Mouse (Mus musculus) midbrain, embryonic 16.5 days (tissue): ENCODE data around the gene Mlx. TPM values are rescaled to one million over a fixed set of nuclear protein-coding genes. Genes with fewer than 3 reads are reported as not detected.

ENCODE experiments used
- ATAC-seq: fragments of 200-750 bp; cut with Nextera tagmentation; 2 replicates; pipeline ENCODE4 v1.8.0; 2017; ENCODE audit warnings: moderate TSS enrichment
- H3K27ac ChIP-seq: fragments of 300-500 bp; sonication (generic); 2 replicates; pipeline ENCODE4 v1.5.1; 2014; ENCODE audit warnings: mild to moderate bottlenecking, low read length, mixed read lengths
- H3K27me3 ChIP-seq: fragments of 300-500 bp; sonication (generic); 2 replicates; pipeline ENCODE4 v1.6.1; 2014; ENCODE audit warnings: low read depth, low read length, mixed read lengths; ENCODE audit not compliant: control insufficient read depth, insufficient read depth
- H3K36me3 ChIP-seq: fragments of 300-500 bp; sonication (generic); 2 replicates; pipeline ENCODE4 v1.6.1; 2014; ENCODE audit warnings: mild to moderate bottlenecking, low read length, moderate library complexity, mixed read lengths; ENCODE audit not compliant: control insufficient read depth, insufficient read depth
- H3K4me1 ChIP-seq: fragments of 300-500 bp; sonication (generic); 2 replicates; pipeline ENCODE4 v1.6.1; 2014; ENCODE audit warnings: mild to moderate bottlenecking, low read length, mixed read lengths; ENCODE audit not compliant: control insufficient read depth, insufficient read depth
- H3K4me2 ChIP-seq: fragments of 300-500 bp; sonication (generic); 2 replicates; pipeline ENCODE4 v1.6.1; 2014; ENCODE audit warnings: mild to moderate bottlenecking, low read length, mixed read lengths
- H3K4me3 ChIP-seq: fragments of 300-500 bp; sonication (generic); 2 replicates; pipeline ENCODE4 v1.5.1; 2014; ENCODE audit warnings: low read depth, mild to moderate bottlenecking, low read length, moderate library complexity, mixed read lengths
- H3K9ac ChIP-seq: fragments of 300-500 bp; sonication (generic); 2 replicates; pipeline ENCODE4 v1.6.1; 2014; ENCODE audit warnings: low read depth, low read length, mixed read lengths
- H3K9me3 ChIP-seq: fragments of 300-500 bp; sonication (generic); replicated peaks from 2 replicates; pipeline ENCODE4 v1.6.1; 2014; ENCODE audit warnings: mild to moderate bottlenecking, low read length, mixed read lengths; ENCODE audit not compliant: control insufficient read depth, poor library complexity, severe bottlenecking
- WGBS: fragments of 180-500 bp; shearing (Covaris S2); extraction: QIAGEN DNeasy Blood & Tissue Kit; methylation state at CpG from one replicate; pipeline ENCODE4 v1.1.7; 2014; 5-methylcytosine and 5-hydroxymethylcytosine counted together
- polyA plus RNA-seq: library from polyadenylated mRNA; unstranded; fragments of >200 nt; fragmentation: Nextera tagmentation; extraction: Ambion mirVana; gene quantifications from 2 replicates; pipeline ENCODE4 v1.2.1, GENCODE M21; 2015

Gene Mlx
- polyA plus RNA-seq, 1 experiment from 2014 or later: 96.5 TPM

DNA sequence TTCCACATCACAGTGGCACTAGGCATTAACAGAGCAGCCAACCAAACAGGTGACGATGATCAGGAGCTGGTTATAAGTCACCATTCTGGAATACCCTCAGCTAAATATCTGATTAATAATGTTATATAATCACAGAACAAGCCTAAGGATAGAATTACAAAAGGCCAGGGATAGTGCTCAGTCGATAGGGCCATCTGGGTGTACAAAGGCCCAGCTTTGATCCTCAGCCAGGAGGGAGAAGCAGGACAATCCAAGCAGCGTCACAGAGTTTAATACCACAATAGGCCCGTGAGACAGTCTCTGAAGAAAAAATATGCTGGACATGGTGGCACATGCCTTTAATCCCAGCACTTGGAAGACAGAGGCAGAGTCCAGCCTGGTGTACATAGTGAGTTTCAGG, 22.3 kb downstream of the Mlx start:
- Histone ChIP-seq H3K4me1 (no peaks in the 10 kb centered on the region), H3K9ac (no peak overlapping the region), H3K4me3 (no peak overlapping the region), H3K27ac (no peak overlapping the region), H3K4me2 (no peak overlapping the region), H3K36me3 (no peaks in the 10 kb centered on the region), H3K27me3 (no peaks in the 10 kb centered on the region), H3K9me3 (no peaks in the 10 kb centered on the region)
- 51% methylated on average over 4 of the region's 4 CpGs for WGBS
- no peak for ATAC-seq

DNA sequence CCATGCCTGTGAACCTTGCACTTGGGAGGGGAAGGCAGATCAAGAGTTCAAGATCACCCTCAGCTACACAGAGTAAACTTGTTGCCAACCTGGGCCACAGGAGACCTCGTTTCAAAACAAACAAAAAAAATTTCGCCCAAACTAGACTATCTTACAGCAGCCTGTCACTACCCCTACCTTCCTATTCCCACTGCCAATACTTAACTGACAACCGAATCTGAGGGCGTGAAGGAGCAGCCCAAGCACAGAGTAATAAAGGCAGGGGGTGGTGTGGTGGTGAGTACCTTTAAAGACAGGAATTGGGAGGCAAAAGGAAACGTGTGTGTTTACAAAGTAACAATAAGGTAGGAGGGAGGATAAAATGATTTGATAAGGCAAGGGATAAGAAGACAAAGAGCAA, 23.6 kb downstream of the Mlx start:
- ATAC-seq: no peak
- 68% methylated on average over 5 of the region's 5 CpGs for WGBS
- H3K36me3 ChIP-seq: no peaks in the 10 kb centered on the region
- no peak overlapping the region for H3K27ac ChIP-seq
- peaks cover 6% of the 10 kb centered on the region for H3K4me1 ChIP-seq
- H3K4me3 ChIP-seq: no peak overlapping the region
- H3K4me2 ChIP-seq: no peak overlapping the region
- H3K9ac ChIP-seq: no peak overlapping the region
- no peaks in the 10 kb centered on the region for H3K9me3 ChIP-seq
- no peaks in the 10 kb centered on the region for H3K27me3 ChIP-seq

DNA sequence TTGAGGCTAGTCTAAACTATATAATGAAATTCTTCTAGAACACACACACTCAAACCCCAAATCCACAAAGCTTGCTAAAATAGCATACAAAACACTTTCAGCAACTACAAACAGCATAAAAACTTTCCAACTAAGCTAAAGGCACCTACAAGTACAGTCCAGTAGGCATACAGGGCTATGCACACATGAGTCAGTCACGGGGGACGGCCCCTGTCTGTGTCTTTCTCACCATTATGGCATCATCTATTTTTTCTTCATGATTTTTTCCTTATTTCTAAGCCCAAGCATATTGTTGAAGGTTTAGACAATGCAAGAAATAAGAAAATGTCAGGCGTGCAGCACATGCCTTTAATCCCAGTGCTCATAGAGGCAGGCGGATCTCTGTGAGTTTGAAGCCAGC, 24.1 kb downstream of the Mlx start:
- Histone ChIP-seq H3K4me1 (peaks cover 10% of the 10 kb centered on the region), H3K4me3 (no peak overlapping the region), H3K4me2 (no peak overlapping the region), H3K36me3 (no peaks in the 10 kb centered on the region), H3K9me3 (no peaks in the 10 kb centered on the region), H3K27ac (no peak overlapping the region), H3K9ac (no peak overlapping the region), H3K27me3 (no peaks in the 10 kb centered on the region)
- no peak for ATAC-seq
- 88% methylated on average over 4 of the region's 4 CpGs for WGBS

DNA sequence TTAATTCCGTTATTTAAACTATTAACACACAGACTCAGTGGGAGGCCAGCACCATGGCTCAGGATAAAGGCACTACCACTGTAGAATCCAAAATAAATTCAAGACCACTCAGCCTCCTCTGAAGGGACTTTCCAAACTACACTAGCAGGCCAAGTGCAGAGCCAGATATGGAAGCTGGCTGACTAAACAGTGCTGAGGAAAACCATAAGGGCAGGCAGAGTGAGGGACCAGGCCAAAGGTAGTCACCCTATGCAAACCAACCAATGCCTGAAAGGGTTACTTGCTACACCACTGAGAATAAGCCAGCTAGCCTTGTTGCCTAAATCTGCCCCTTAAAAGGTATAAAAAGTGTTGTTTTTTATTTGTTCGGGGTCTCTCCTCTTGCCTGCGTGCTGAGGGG, 25.1 kb downstream of the Mlx start:
- Histone ChIP-seq H3K4me2 (no peak overlapping the region), H3K27me3 (no peaks in the 10 kb centered on the region), H3K4me3 (no peak overlapping the region), H3K4me1 (peaks cover 12% of the 10 kb centered on the region), H3K27ac (no peak overlapping the region), H3K9me3 (no peaks in the 10 kb centered on the region), H3K36me3 (no peaks in the 10 kb centered on the region), H3K9ac (no peak overlapping the region)
- WGBS: 90% methylated on average over 3 of the region's 3 CpGs
- ATAC-seq: no peak

DNA sequence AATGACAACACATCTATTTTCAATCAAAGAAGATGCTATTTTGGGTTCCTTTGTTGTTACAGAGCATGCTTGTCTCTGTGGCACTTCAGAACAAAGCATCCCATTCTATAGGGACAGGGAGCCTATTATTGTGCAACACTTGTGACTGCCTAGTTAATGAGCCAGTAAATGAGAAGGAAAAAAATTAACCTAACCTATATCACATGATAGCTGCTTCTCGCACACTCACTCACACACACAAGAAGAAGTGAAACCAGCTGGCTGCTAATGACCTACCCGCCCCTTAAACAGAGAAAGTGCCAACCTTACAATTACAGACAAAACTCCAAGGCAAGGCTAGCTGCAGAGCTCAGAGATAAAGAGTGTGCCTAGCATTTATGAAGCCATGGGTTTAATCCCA, 28.5 kb downstream of the Mlx start:
- no peak overlapping the region for H3K27ac ChIP-seq
- ATAC-seq: no peak
- no peak overlapping the region for H3K9ac ChIP-seq
- H3K27me3 ChIP-seq: no peaks in the 10 kb centered on the region
- no peaks in the 10 kb centered on the region for H3K9me3 ChIP-seq
- H3K4me3 ChIP-seq: no peak overlapping the region
- H3K4me2 ChIP-seq: no peak overlapping the region
- peaks cover 30% of the 10 kb centered on the region for H3K4me1 ChIP-seq
- 65% methylated on average over 2 of the region's 2 CpGs for WGBS
- H3K36me3 ChIP-seq: no peaks in the 10 kb centered on the region

DNA sequence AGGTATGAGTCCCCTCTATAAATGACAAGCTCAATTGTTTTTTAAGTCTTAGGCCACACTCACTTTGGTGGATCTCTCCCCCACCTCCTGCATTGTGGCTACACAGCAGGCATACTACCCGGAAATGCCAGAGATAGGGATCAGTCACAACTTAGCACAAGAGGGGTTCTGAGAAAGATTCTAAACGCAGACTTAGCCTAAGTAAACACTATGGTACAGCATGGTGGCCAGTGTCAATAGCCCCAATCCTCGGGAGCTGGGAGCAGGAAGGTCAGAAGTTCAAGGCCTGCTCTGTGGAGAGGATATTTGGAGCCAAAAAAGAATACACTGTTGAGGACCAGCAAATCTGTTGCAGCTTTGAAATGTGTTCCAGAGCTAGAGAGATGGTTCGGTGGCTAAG, 31.0 kb downstream of the Mlx start:
- no peaks in the 10 kb centered on the region for H3K27me3 ChIP-seq
- 51% methylated on average over 4 of the region's 4 CpGs for WGBS
- H3K9me3 ChIP-seq: no peaks in the 10 kb centered on the region
- H3K4me1 ChIP-seq: peaks cover 37% of the 10 kb centered on the region
- H3K36me3 ChIP-seq: peaks cover 4% of the 10 kb centered on the region; the same call in 1 of the 2 replicates
- ATAC-seq: no peak
- H3K27ac ChIP-seq: no peak overlapping the region
- H3K4me3 ChIP-seq: no peak overlapping the region
- peak overlapping the region; percentile 97 for H3K4me2 ChIP-seq
- H3K9ac ChIP-seq: peak overlapping the region; percentile 0; the same call in 1 of the 2 replicates

DNA sequence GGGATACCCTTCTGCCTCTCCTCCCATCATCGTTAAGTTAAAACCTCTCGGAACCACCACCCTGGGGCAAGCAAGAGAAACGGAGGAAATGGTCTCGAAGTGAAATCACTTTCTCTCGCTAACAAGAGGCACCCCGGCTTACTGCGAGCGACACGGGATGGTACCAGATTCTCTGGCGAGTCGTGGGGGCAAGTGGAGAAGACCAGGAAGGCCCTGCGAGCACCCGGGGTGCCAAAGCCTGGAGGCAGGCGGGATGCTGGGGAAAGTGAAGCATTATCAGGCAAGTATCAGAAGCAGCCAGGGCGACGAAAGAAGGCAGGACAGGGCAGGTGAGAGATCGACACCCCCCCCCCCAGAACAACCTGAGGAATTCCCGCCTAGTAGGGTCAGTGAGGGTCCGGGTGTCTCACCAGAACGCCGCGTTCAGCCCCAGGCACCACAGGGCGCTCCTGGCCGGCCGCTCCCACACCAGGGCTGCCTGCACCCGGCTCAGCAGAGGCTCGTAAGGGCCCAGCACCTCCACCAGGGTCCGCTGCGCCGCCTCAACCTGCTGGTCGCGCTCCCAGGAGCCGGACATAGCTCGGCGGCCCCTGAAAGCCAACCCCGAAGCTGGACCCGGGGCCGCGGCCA, 32.2 kb downstream of the Mlx start:
- peak; percentile 86 for ATAC-seq
- peaks cover 13% of the 10 kb centered on the region; the same call in 1 of the 2 replicates for H3K36me3 ChIP-seq
- WGBS: under 1% methylated on average over 39 of the region's 39 CpGs
- H3K4me2 ChIP-seq: peak overlapping the region; percentile 97
- H3K27ac ChIP-seq: peak overlapping the region; percentile 91
- H3K9me3 ChIP-seq: no peaks in the 10 kb centered on the region
- H3K27me3 ChIP-seq: no peaks in the 10 kb centered on the region
- H3K9ac ChIP-seq: peak overlapping the region; percentile 97
- peak overlapping the region; percentile 89 for H3K4me3 ChIP-seq
- H3K4me1 ChIP-seq: peaks cover 37% of the 10 kb centered on the region

DNA sequence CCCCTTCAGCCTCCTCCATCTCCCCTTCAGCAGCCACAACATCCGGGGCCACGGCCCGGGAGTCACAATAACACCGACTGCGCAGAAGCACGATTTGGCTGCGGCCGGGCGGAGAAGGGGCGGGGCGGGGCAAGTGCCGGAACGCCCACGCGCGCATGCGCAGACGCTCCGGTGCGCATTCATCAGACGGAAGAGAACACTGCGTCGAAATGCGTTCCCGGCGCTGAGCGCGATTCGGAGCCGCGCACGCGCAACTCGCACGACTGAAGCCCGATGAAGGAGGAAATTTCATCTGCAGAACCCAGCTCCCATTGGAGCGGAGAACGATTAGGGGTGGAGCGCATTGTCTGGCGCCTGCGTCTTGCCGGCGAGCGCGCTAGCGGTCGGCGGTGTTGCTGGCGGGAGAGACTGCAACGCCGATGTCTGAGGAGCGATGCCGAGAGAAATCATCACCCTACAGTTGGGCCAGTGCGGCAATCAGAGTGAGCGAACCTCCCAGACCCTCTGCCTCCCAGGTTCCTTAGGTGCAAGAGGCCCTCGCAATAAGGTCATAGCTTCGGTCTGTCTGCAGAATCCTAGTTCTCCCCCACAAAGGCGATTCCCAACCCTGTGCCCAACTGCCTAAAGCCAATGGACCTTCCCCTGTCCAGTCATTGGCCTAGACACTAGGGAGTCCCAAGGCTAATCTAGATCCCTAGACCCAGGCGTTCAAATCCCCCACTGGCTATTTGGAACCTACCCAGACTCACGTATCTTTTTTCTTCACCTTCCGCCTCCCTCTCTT, 32.9 kb downstream of the Mlx start, which contains the start of the genes Retreg3 and Tubg1:
Gene Retreg3 (minus strand): TSS at position 133 of the 784 bp plus-strand sequence.
Gene Tubg1 (plus strand): TSS at position 178 of the 784 bp plus-strand sequence.
- under 1% methylated on average over 61 of the region's 61 CpGs for WGBS
- H3K9ac ChIP-seq: peak within 1 kb of the TSS; percentile 97
- no peaks in the 10 kb centered on the region for H3K27me3 ChIP-seq
- peak within 1 kb of the TSS; percentile 99 for H3K4me2 ChIP-seq
- H3K9me3 ChIP-seq: no peaks in the 10 kb centered on the region
- H3K4me3 ChIP-seq: peak within 1 kb of the TSS; percentile 89
- H3K36me3 ChIP-seq: peaks cover 13% of the 10 kb centered on the region; the same call in 1 of the 2 replicates
- H3K27ac ChIP-seq: peak within 1 kb of the TSS; percentile 91
- peaks cover 37% of the 10 kb centered on the region for H3K4me1 ChIP-seq
- peak; percentile 96 for ATAC-seq
